Mouse (Mus musculus): Measurements from ENCODE around the gene Prelp. TPM values are rescaled to one million over a fixed set of nuclear protein-coding genes. Genes with fewer than 3 reads are reported as not detected.

Gene Prelp
- polyA plus RNA-seq, 1 experiment from 2014 or later, result 1.1 TPM

GRCm38 (mm10) chr1:133961281-133962134, 40.3 kb upstream of the Prelp start:
- H3K27ac ChIP-seq (ENCODE audit: low read depth, low read length), result peak overlapping the region; percentile 58

GRCm38 (mm10) chr1:133959521-133959920, 38.3 kb upstream of the Prelp start:
- no peaks in the 10 kb centered on the region for H3K27me3 ChIP-seq (ENCODE audit: control insufficient read depth, insufficient read depth, low read length)
- no peak for ATAC-seq (replicated peaks; ENCODE audit: insufficient number of reproducible peaks, low FRiP score, low TSS enrichment)
- WGBS (ENCODE audit: insufficient replicate concordance), result 66% methylated on average over 5 of the region's 5 CpGs
- H3K36me3 ChIP-seq (ENCODE audit: control insufficient read depth, insufficient read depth, low read length), result no peaks in the 10 kb centered on the region
- no peak overlapping the region for H3K27ac ChIP-seq (ENCODE audit: low read depth, low read length)
- no peak overlapping the region for H3K4me2 ChIP-seq
- no peak overlapping the region for H3K4me3 ChIP-seq (ENCODE audit: low read depth, low read length)
- H3K9me3 ChIP-seq (replicated peaks; ENCODE audit: control insufficient read depth, low read length), result no peaks in the 10 kb centered on the region
- peaks cover 12% of the 10 kb centered on the region for H3K4me1 ChIP-seq (ENCODE audit: control insufficient read depth, insufficient read depth, low read length)
- H3K9ac ChIP-seq (ENCODE audit: low read depth, low read length), result no peak overlapping the region

More at GRCm38 (mm10) chr1:133961281-133962134, 40.3 kb upstream of the Prelp start:
- no peaks in the 10 kb centered on the region for H3K27me3 ChIP-seq (ENCODE audit: control insufficient read depth, insufficient read depth, low read length)
- no peaks in the 10 kb centered on the region for H3K9me3 ChIP-seq (replicated peaks; ENCODE audit: control insufficient read depth, low read length)
- peak overlapping the region; percentile 54; the same call in 1 of the 2 replicates for H3K9ac ChIP-seq (ENCODE audit: low read depth, low read length)
- 25% methylated on average over 18 of the region's 18 CpGs for WGBS (ENCODE audit: insufficient replicate concordance)
- no peaks in the 10 kb centered on the region for H3K36me3 ChIP-seq (ENCODE audit: control insufficient read depth, insufficient read depth, low read length)
- H3K4me2 ChIP-seq, result peak overlapping the region; percentile 43
- ATAC-seq (replicated peaks; ENCODE audit: insufficient number of reproducible peaks, low FRiP score, low TSS enrichment), result peak; percentile 84
- peaks cover 17% of the 10 kb centered on the region for H3K4me1 ChIP-seq (ENCODE audit: control insufficient read depth, insufficient read depth, low read length)
- H3K4me3 ChIP-seq (ENCODE audit: low read depth, low read length), result no peak overlapping the region

- Histone ChIP-seq H3K9ac (ENCODE audit: low read depth, low read length) (no peak overlapping the region), H3K4me2 (no peak overlapping the region), H3K4me3 (ENCODE audit: low read depth, low read length) (no peak overlapping the region), H3K27me3 (ENCODE audit: control insufficient read depth, insufficient read depth, low read length) (no peaks in the 10 kb centered on the region), H3K9me3 (replicated peaks; ENCODE audit: control insufficient read depth, low read length) (no peaks in the 10 kb centered on the region), H3K4me1 (ENCODE audit: control insufficient read depth, insufficient read depth, low read length) (peaks cover 22% of the 10 kb centered on the region), H3K27ac (ENCODE audit: low read depth, low read length) (no peak overlapping the region), H3K36me3 (ENCODE audit: control insufficient read depth, insufficient read depth, low read length) (no peaks in the 10 kb centered on the region)
- 29% methylated on average over 2 of the region's 2 CpGs for WGBS (ENCODE audit: insufficient replicate concordance)
- 0 out of 2 replicates have a peak, but pooled peaks have one; percentile 31 for ATAC-seq (replicated peaks; ENCODE audit: insufficient number of reproducible peaks, low FRiP score, low TSS enrichment)
These were observed 32.8 kb upstream of the Prelp start for GRCm38 (mm10) chr1:133954009-133954408.

GRCm38 (mm10) chr1:133953261-133953742, 32.1 kb upstream of the Prelp start:
- Histone ChIP-seq H3K27me3 (ENCODE audit: control insufficient read depth, insufficient read depth, low read length) (no peaks in the 10 kb centered on the region), H3K9ac (ENCODE audit: low read depth, low read length) (no peak overlapping the region), H3K4me3 (ENCODE audit: low read depth, low read length) (no peak overlapping the region), H3K27ac (ENCODE audit: low read depth, low read length) (no peak overlapping the region), H3K4me2 (no peak overlapping the region), H3K36me3 (ENCODE audit: control insufficient read depth, insufficient read depth, low read length) (no peaks in the 10 kb centered on the region), H3K9me3 (replicated peaks; ENCODE audit: control insufficient read depth, low read length) (no peaks in the 10 kb centered on the region), H3K4me1 (ENCODE audit: control insufficient read depth, insufficient read depth, low read length) (peaks cover 22% of the 10 kb centered on the region)
- WGBS (ENCODE audit: insufficient replicate concordance), result 36% methylated on average over 9 of the region's 9 CpGs
- ATAC-seq (replicated peaks; ENCODE audit: insufficient number of reproducible peaks, low FRiP score, low TSS enrichment), result no peak

GRCm38 (mm10) chr1:133951598-133951997, 30.4 kb upstream of the Prelp start:
- no peaks in the 10 kb centered on the region for H3K36me3 ChIP-seq (ENCODE audit: control insufficient read depth, insufficient read depth, low read length)
- ATAC-seq (replicated peaks; ENCODE audit: insufficient number of reproducible peaks, low FRiP score, low TSS enrichment), result peak; percentile 57; the same call in 1 of the 2 replicates
- 41% methylated on average over 6 of the region's 6 CpGs for whole genome bisulfite sequencing (ENCODE audit: insufficient replicate concordance)
- H3K4me3 ChIP-seq (ENCODE audit: low read depth, low read length), result no peak overlapping the region
- no peaks in the 10 kb centered on the region for H3K27me3 ChIP-seq (ENCODE audit: control insufficient read depth, insufficient read depth, low read length)
- H3K4me1 ChIP-seq (ENCODE audit: control insufficient read depth, insufficient read depth, low read length), result peaks cover 22% of the 10 kb centered on the region
- H3K27ac ChIP-seq (ENCODE audit: low read depth, low read length), result no peak overlapping the region
- H3K9me3 ChIP-seq (replicated peaks; ENCODE audit: control insufficient read depth, low read length), result no peaks in the 10 kb centered on the region
- H3K9ac ChIP-seq (ENCODE audit: low read depth, low read length), result no peak overlapping the region
- no peak overlapping the region for H3K4me2 ChIP-seq

- Histone ChIP-seq H3K4me2 (no peak overlapping the region), H3K27ac (ENCODE audit: low read depth, low read length) (no peak overlapping the region), H3K9ac (ENCODE audit: low read depth, low read length) (peak overlapping the region; percentile 18; the same call in 1 of the 2 replicates), H3K36me3 (ENCODE audit: control insufficient read depth, insufficient read depth, low read length) (no peaks in the 10 kb centered on the region), H3K27me3 (ENCODE audit: control insufficient read depth, insufficient read depth, low read length) (no peaks in the 10 kb centered on the region), H3K4me1 (ENCODE audit: control insufficient read depth, insufficient read depth, low read length) (peaks cover 22% of the 10 kb centered on the region), H3K9me3 (replicated peaks; ENCODE audit: control insufficient read depth, low read length) (no peaks in the 10 kb centered on the region), H3K4me3 (ENCODE audit: low read depth, low read length) (no peak overlapping the region)
- 60% methylated on average over 7 of the region's 7 CpGs for whole genome bisulfite sequencing (ENCODE audit: insufficient replicate concordance)
- ATAC-seq (replicated peaks; ENCODE audit: insufficient number of reproducible peaks, low FRiP score, low TSS enrichment), result 0 out of 2 replicates have a peak, but pooled peaks have one; percentile 18
These were observed 29.0 kb upstream of the Prelp start for GRCm38 (mm10) chr1:133950061-133950782.

GRCm38 (mm10) chr1:133945106-133945505, 23.9 kb upstream of the Prelp start:
- H3K36me3 ChIP-seq (ENCODE audit: control insufficient read depth, insufficient read depth, low read length), result no peaks in the 10 kb centered on the region
- ATAC-seq (replicated peaks; ENCODE audit: insufficient number of reproducible peaks, low FRiP score, low TSS enrichment), result no peak
- H3K9me3 ChIP-seq (replicated peaks; ENCODE audit: control insufficient read depth, low read length), result no peaks in the 10 kb centered on the region
- H3K27me3 ChIP-seq (ENCODE audit: control insufficient read depth, insufficient read depth, low read length), result no peaks in the 10 kb centered on the region
- H3K4me2 ChIP-seq, result no peak overlapping the region
- no peak overlapping the region for H3K27ac ChIP-seq (ENCODE audit: low read depth, low read length)
- H3K9ac ChIP-seq (ENCODE audit: low read depth, low read length), result no peak overlapping the region
- WGBS (ENCODE audit: insufficient replicate concordance), result 89% methylated on average over 3 of the region's 3 CpGs
- H3K4me1 ChIP-seq (ENCODE audit: control insufficient read depth, insufficient read depth, low read length), result no peaks in the 10 kb centered on the region
- no peak overlapping the region for H3K4me3 ChIP-seq (ENCODE audit: low read depth, low read length)

GRCm38 (mm10) chr1:133941904-133942303, 20.7 kb upstream of the Prelp start:
- 74% methylated on average over 3 of the region's 3 CpGs for WGBS (ENCODE audit: insufficient replicate concordance)
- no peak for ATAC-seq (replicated peaks; ENCODE audit: insufficient number of reproducible peaks, low FRiP score, low TSS enrichment)
- Histone ChIP-seq H3K27me3 (ENCODE audit: control insufficient read depth, insufficient read depth, low read length) (no peaks in the 10 kb centered on the region), H3K4me3 (ENCODE audit: low read depth, low read length) (no peak overlapping the region), H3K36me3 (ENCODE audit: control insufficient read depth, insufficient read depth, low read length) (no peaks in the 10 kb centered on the region), H3K4me2 (no peak overlapping the region), H3K27ac (ENCODE audit: low read depth, low read length) (no peak overlapping the region), H3K4me1 (ENCODE audit: control insufficient read depth, insufficient read depth, low read length) (no peaks in the 10 kb centered on the region), H3K9ac (ENCODE audit: low read depth, low read length) (no peak overlapping the region), H3K9me3 (replicated peaks; ENCODE audit: control insufficient read depth, low read length) (no peaks in the 10 kb centered on the region)

Data from heart, embryonic 11.5 days (tissue).